ENCODE assay signal across 10 mouse cellular contexts in genomic region chr9:107254925-107255324, GRCm38 (mm10). TPM values are rescaled to one million over a fixed set of nuclear protein-coding genes. Genes with fewer than 3 reads are reported as not detected.
DNase-seq lines count a peak whose midpoint lies in the region; ATAC-seq and TF ChIP-seq lines count a peak whose summit lies in the region.
"Had no signal": no experiment of that assay in that cellular context is flagged by ENCODE, and none has a peak within 500 bp of the region (broad histone marks: within the 10 kb centered on the region; RNA-seq: fewer than 3 reads in every experiment).

No protein-coding gene starts in this region.

- H3K9ac ChIP-seq in forebrain, postnatal 0 days: no peak overlapping the region
- H3K9ac ChIP-seq in forebrain, embryonic 11.5 days (ENCODE audit: low read length): no peak overlapping the region
- H3K9ac ChIP-seq in kidney, embryonic 16.5 days (replicated peaks; ENCODE audit: low read length): no peak overlapping the region
- no peak overlapping the region for H3K9ac ChIP-seq in hindbrain, embryonic 16.5 days (ENCODE audit: low read depth, low read length)
- no peak overlapping the region for H3K9ac ChIP-seq in midbrain, embryonic 16.5 days (ENCODE audit: low read depth, low read length)
- H3K9ac ChIP-seq: intestine, embryonic 15.5 days had no signal

- H3K36me3 ChIP-seq in forebrain, postnatal 0 days (ENCODE audit: insufficient read depth): no peaks in the 10 kb centered on the region
- no peaks in the 10 kb centered on the region for H3K36me3 ChIP-seq in forebrain, embryonic 11.5 days (ENCODE audit: control insufficient read depth, insufficient read depth, low read length)
- no peaks in the 10 kb centered on the region for H3K36me3 ChIP-seq in kidney, embryonic 16.5 days (ENCODE audit: insufficient read depth, low read length)
- no peaks in the 10 kb centered on the region for H3K36me3 ChIP-seq in hindbrain, embryonic 16.5 days (ENCODE audit: control insufficient read depth, insufficient read depth, low read length)
- H3K36me3 ChIP-seq in midbrain, embryonic 16.5 days (ENCODE audit: control insufficient read depth, insufficient read depth, low read length): no peaks in the 10 kb centered on the region
- H3K36me3 ChIP-seq: embryonic facial prominence, embryonic 10.5 days; intestine, embryonic 15.5 days had no signal

- 81% methylated on average over 3 of the region's 3 CpGs for WGBS in forebrain, postnatal 0 days
- 86% methylated on average over 3 of the region's 3 CpGs for WGBS in forebrain, embryonic 11.5 days
- 85% methylated on average over 3 of the region's 3 CpGs for WGBS in kidney, embryonic 16.5 days
- WGBS in hindbrain, embryonic 16.5 days: 84% methylated on average over 3 of the region's 3 CpGs
- 91% methylated on average over 3 of the region's 3 CpGs for WGBS in midbrain, embryonic 16.5 days

- no peak for TF ChIP-seq CTCF in forebrain, postnatal 0 days (IDR thresholded peaks at IDR 0.05; ENCODE audit: low read depth)

- no peak for DNase-seq in forebrain, postnatal 0 days
- DNase-seq in forebrain, embryonic 11.5 days (ENCODE audit: low spot score): no peak
- DNase-seq in kidney, adult 18-20 months: peak; percentile 65
- DNase-seq in layer of hippocampus, adult 11-12 months (ENCODE audit: low spot score): no peak

- no peak for ATAC-seq in forebrain, postnatal 0 days
- ATAC-seq in forebrain, embryonic 11.5 days (replicated peaks; ENCODE audit: low FRiP score): no peak
- ATAC-seq in kidney, embryonic 16.5 days (ENCODE audit: low FRiP score, low TSS enrichment): no peak
- no peak for ATAC-seq in hindbrain, embryonic 16.5 days
- ATAC-seq in midbrain, embryonic 16.5 days: no peak
- ATAC-seq: intestine, embryonic 15.5 days had no signal

- H3K27ac ChIP-seq in forebrain, postnatal 0 days (ENCODE audit: low read depth, low read length): peak overlapping the region; percentile 66; the same call in 1 of the 2 replicates
- no peak overlapping the region for H3K27ac ChIP-seq in forebrain, embryonic 11.5 days (ENCODE audit: low read depth, low read length)
- H3K27ac ChIP-seq in kidney, embryonic 16.5 days (ENCODE audit: low read length): no peak overlapping the region
- H3K27ac ChIP-seq in hindbrain, embryonic 16.5 days (ENCODE audit: low read depth, low read length): peak overlapping the region; percentile 60
- peak overlapping the region; percentile 62 for H3K27ac ChIP-seq in midbrain, embryonic 16.5 days (ENCODE audit: low read length)
- H3K27ac ChIP-seq: embryonic facial prominence, embryonic 10.5 days; intestine, embryonic 15.5 days had no signal

- H3K27me3 ChIP-seq in forebrain, postnatal 0 days (ENCODE audit: insufficient read depth, low read length): no peaks in the 10 kb centered on the region
- no peaks in the 10 kb centered on the region for H3K27me3 ChIP-seq in forebrain, embryonic 11.5 days (ENCODE audit: control insufficient read depth, insufficient read depth, low read length)
- H3K27me3 ChIP-seq in kidney, embryonic 16.5 days (ENCODE audit: insufficient read depth, low read length): no peaks in the 10 kb centered on the region
- no peaks in the 10 kb centered on the region for H3K27me3 ChIP-seq in hindbrain, embryonic 16.5 days (replicated peaks; ENCODE audit: control insufficient read depth, insufficient read depth, low read length)
- no peaks in the 10 kb centered on the region for H3K27me3 ChIP-seq in midbrain, embryonic 16.5 days (ENCODE audit: control insufficient read depth, insufficient read depth, low read depth, low read length)
- H3K27me3 ChIP-seq: CH12.LX; intestine, embryonic 15.5 days had no signal

- no peaks in the 10 kb centered on the region for H3K9me3 ChIP-seq in forebrain, postnatal 0 days (ENCODE audit: low read length)
- no peaks in the 10 kb centered on the region for H3K9me3 ChIP-seq in forebrain, embryonic 11.5 days (ENCODE audit: control insufficient read depth, low read length)
- no peaks in the 10 kb centered on the region for H3K9me3 ChIP-seq in kidney, embryonic 16.5 days (ENCODE audit: low read length)
- no peaks in the 10 kb centered on the region for H3K9me3 ChIP-seq in hindbrain, embryonic 16.5 days (ENCODE audit: control insufficient read depth, low read length)
- H3K9me3 ChIP-seq in midbrain, embryonic 16.5 days (replicated peaks; ENCODE audit: control insufficient read depth, low read length, poor library complexity, severe bottlenecking): no peaks in the 10 kb centered on the region
- H3K9me3 ChIP-seq: embryonic facial prominence, embryonic 10.5 days; intestine, embryonic 15.5 days had no signal

- no peak overlapping the region for H3K4me2 ChIP-seq in forebrain, postnatal 0 days (ENCODE audit: low read depth)
- H3K4me2 ChIP-seq in forebrain, embryonic 11.5 days (ENCODE audit: low read depth, low read length, severe bottlenecking): no peak overlapping the region
- no peak overlapping the region for H3K4me2 ChIP-seq in kidney, embryonic 16.5 days (replicated peaks; ENCODE audit: low read depth, low read length)
- no peak overlapping the region; the same call in 1 of the 2 replicates for H3K4me2 ChIP-seq in hindbrain, embryonic 16.5 days (ENCODE audit: low read length)
- peak overlapping the region; percentile 22; the same call in 1 of the 2 replicates for H3K4me2 ChIP-seq in midbrain, embryonic 16.5 days (ENCODE audit: low read length)
- H3K4me2 ChIP-seq: intestine, embryonic 15.5 days had no signal

- no peak overlapping the region for H3K4me3 ChIP-seq in forebrain, postnatal 0 days (ENCODE audit: low read depth, low read length)
- H3K4me3 ChIP-seq in forebrain, embryonic 11.5 days (ENCODE audit: low read depth, low read length): no peak overlapping the region
- no peak overlapping the region for H3K4me3 ChIP-seq in kidney, embryonic 16.5 days (ENCODE audit: low read length)
- H3K4me3 ChIP-seq in hindbrain, embryonic 16.5 days (ENCODE audit: low read length): no peak overlapping the region
- H3K4me3 ChIP-seq in midbrain, embryonic 16.5 days (ENCODE audit: low read depth, low read length): no peak overlapping the region
- H3K4me3 ChIP-seq: embryonic facial prominence, embryonic 10.5 days; intestine, embryonic 15.5 days had no signal

- peaks cover 42% of the 10 kb centered on the region for H3K4me1 ChIP-seq in forebrain, postnatal 0 days (ENCODE audit: insufficient read depth)
- H3K4me1 ChIP-seq in forebrain, embryonic 11.5 days (replicated peaks; ENCODE audit: control insufficient read depth, insufficient read depth, low read length): 0 out of 2 replicates have a peak, but pooled peaks cover 2% of the 10 kb centered on the region
- H3K4me1 ChIP-seq in kidney, embryonic 16.5 days (ENCODE audit: insufficient read depth, low read length): peaks cover 9% of the 10 kb centered on the region; the same call in 1 of the 2 replicates
- peaks cover 35% of the 10 kb centered on the region for H3K4me1 ChIP-seq in hindbrain, embryonic 16.5 days (ENCODE audit: control insufficient read depth, insufficient read depth, low read depth, low read length)
- H3K4me1 ChIP-seq in midbrain, embryonic 16.5 days (ENCODE audit: control insufficient read depth, insufficient read depth, low read length): peaks cover 25% of the 10 kb centered on the region
- H3K4me1 ChIP-seq: intestine, embryonic 15.5 days had no signal

RNA-seq across cellular contexts. Expression of gene Dock3, which starts 23.2 kb away (rescaled TPM):
- 53.7 and 57.0 TPM in 2 replicates for total RNA-seq in forebrain, postnatal 0 days (2014; rRNA removed)
- polyA plus RNA-seq in forebrain, postnatal 0 days (2015; fragmentation: Nextera tagmentation; extraction: Ambion mirVana): 13.8 and 21.3 TPM in 2 replicates
- polyA plus RNA-seq in forebrain, embryonic 11.5 days (2014; fragmentation: Nextera tagmentation; extraction: Ambion mirVana): 10.7 and 12.1 TPM in 2 replicates
- polyA plus RNA-seq in kidney, embryonic 16.5 days (2015; fragmentation: Nextera tagmentation; extraction: Ambion mirVana): 0.17 and 0.69 TPM in 2 replicates
- 14.4 and 15.7 TPM in 2 replicates for polyA plus RNA-seq in hindbrain, embryonic 16.5 days (2015; fragmentation: Nextera tagmentation; extraction: Ambion mirVana)
- 16.3 and 21.5 TPM in 2 replicates for polyA plus RNA-seq in midbrain, embryonic 16.5 days (2015; fragmentation: Nextera tagmentation; extraction: Ambion mirVana)

RNA-seq across cellular contexts. Expression of gene Mapkapk3, which starts 34.8 kb away (rescaled TPM):
- 1.5 and 1.6 TPM in 2 replicates for total RNA-seq in forebrain, postnatal 0 days (2014; rRNA removed)
- polyA plus RNA-seq in forebrain, postnatal 0 days (2015; fragmentation: Nextera tagmentation; extraction: Ambion mirVana): 1.2 and 1.5 TPM in 2 replicates
- 3.2 and 4.9 TPM in 2 replicates for polyA plus RNA-seq in forebrain, embryonic 11.5 days (2014; fragmentation: Nextera tagmentation; extraction: Ambion mirVana)
- polyA plus RNA-seq in kidney, embryonic 16.5 days (2015; fragmentation: Nextera tagmentation; extraction: Ambion mirVana): 9.4 and 11.3 TPM in 2 replicates
- polyA plus RNA-seq in hindbrain, embryonic 16.5 days (2015; fragmentation: Nextera tagmentation; extraction: Ambion mirVana): 3.2 TPM in 2 replicates
- 1.5 and 1.9 TPM in 2 replicates for polyA plus RNA-seq in midbrain, embryonic 16.5 days (2015; fragmentation: Nextera tagmentation; extraction: Ambion mirVana)

RNA-seq across cellular contexts. Expression of gene Cish, which starts 40.9 kb away (rescaled TPM):
- 2.7 and 4.0 TPM in 2 replicates for total RNA-seq in forebrain, postnatal 0 days (2014; rRNA removed)
- 11.2 and 12.2 TPM in 2 replicates for polyA plus RNA-seq in forebrain, postnatal 0 days (2015; fragmentation: Nextera tagmentation; extraction: Ambion mirVana)
- 6.5 and 7.4 TPM in 2 replicates for polyA plus RNA-seq in forebrain, embryonic 11.5 days (2014; fragmentation: Nextera tagmentation; extraction: Ambion mirVana)
- polyA plus RNA-seq in kidney, embryonic 16.5 days (2015; fragmentation: Nextera tagmentation; extraction: Ambion mirVana): 19.5 and 19.9 TPM in 2 replicates
- 10.9 and 13.7 TPM in 2 replicates for polyA plus RNA-seq in hindbrain, embryonic 16.5 days (2015; fragmentation: Nextera tagmentation; extraction: Ambion mirVana)
- 8.6 and 9.4 TPM in 2 replicates for polyA plus RNA-seq in midbrain, embryonic 16.5 days (2015; fragmentation: Nextera tagmentation; extraction: Ambion mirVana)

Comparison
In these comparisons a context has a peak if more than half of its experiments do, and no peak if none do; other contexts are left out.
1. H3K27ac ChIP-seq: peak in forebrain, postnatal 0 days (single experiment), hindbrain, embryonic 16.5 days (single experiment) and midbrain, embryonic 16.5 days (single experiment); none in forebrain, embryonic 11.5 days (single experiment) and kidney, embryonic 16.5 days (single experiment).